Mouse (Mus musculus) C2C12 (cell line): ENCODE data around the gene Adcy7. TPM values are rescaled to one million over a fixed set of nuclear protein-coding genes. Genes with fewer than 3 reads are reported as not detected.
A peak's percentile ranks its signal among the peaks of the same experiment; 100 is the strongest.

Experiments
- H3K27me3 ChIP-seq: one replicate; pipeline ENCODE4 v1.6.1; 2011; ENCODE audit not compliant: control insufficient read depth, insufficient read depth, insufficient read length
- H3K36me3 ChIP-seq: one replicate; pipeline ENCODE4 v1.6.1; 2011; ENCODE audit not compliant: control insufficient read depth, insufficient read depth
- H3K4me3 ChIP-seq: one replicate; pipeline ENCODE4 v1.5.1; 2011; ENCODE audit warnings: mild to moderate bottlenecking, control low read depth; ENCODE audit not compliant: poor library complexity, insufficient read depth, severe bottlenecking
- H3K79me2 ChIP-seq: one replicate; pipeline ENCODE4 v1.6.1; 2011; ENCODE audit not compliant: control insufficient read depth, insufficient read depth
- H3K79me3 ChIP-seq: one replicate; pipeline ENCODE4 v1.6.1; 2011; ENCODE audit warnings: low read depth, control low read depth
- H3ac ChIP-seq: one replicate; pipeline ENCODE3; 2011; ENCODE audit warnings: low read depth; ENCODE audit not compliant: control insufficient read depth, insufficient read length
- CEBPB ChIP-seq: IDR thresholded peaks from one replicate; pipeline ENCODE4 v1.6.1; 2011; ENCODE audit warnings: low read depth, mild to moderate bottlenecking, control low read depth, moderate library complexity
- CTCF ChIP-seq: IDR thresholded peaks from one replicate; pipeline ENCODE4 v1.5.1; 2011; ENCODE audit not compliant: control insufficient read depth, insufficient read depth, insufficient read length
- FOSL1 ChIP-seq: IDR thresholded peaks from one replicate; pipeline ENCODE4 v1.8.0; 2011; ENCODE audit warnings: mild to moderate bottlenecking, low read length; ENCODE audit not compliant: poor library complexity, insufficient read depth, severe bottlenecking
- MAX ChIP-seq: IDR thresholded peaks from one replicate; pipeline ENCODE4 v1.6.1; 2011; ENCODE audit warnings: mild to moderate bottlenecking, control low read depth
- MYOD1 ChIP-seq: IDR thresholded peaks from one replicate; pipeline ENCODE4 v1.6.1; 2011; ENCODE audit warnings: low read depth; ENCODE audit not compliant: control insufficient read depth, insufficient read length
- MYOG ChIP-seq: IDR thresholded peaks from one replicate; pipeline ENCODE4 v1.6.1; 2011; ENCODE audit not compliant: control insufficient read depth, insufficient read length; ENCODE audit errors: extremely low read depth
- USF1 ChIP-seq: IDR thresholded peaks from one replicate; pipeline ENCODE4 v1.6.1; 2011; ENCODE audit warnings: low read depth, mild to moderate bottlenecking, control low read depth, moderate library complexity
- polyA plus RNA-seq: library from polyadenylated mRNA; unstranded; fragments of >200 nt; fragmentation: generic; extraction: Trizol; gene quantifications from one replicate; pipeline ENCODE4 v1.2.1, GENCODE M21; 2012; ENCODE audit warnings: missing spikeins

Gene Adcy7
- polyA plus RNA-seq, 1 experiment = 66.9 TPM

DNA sequence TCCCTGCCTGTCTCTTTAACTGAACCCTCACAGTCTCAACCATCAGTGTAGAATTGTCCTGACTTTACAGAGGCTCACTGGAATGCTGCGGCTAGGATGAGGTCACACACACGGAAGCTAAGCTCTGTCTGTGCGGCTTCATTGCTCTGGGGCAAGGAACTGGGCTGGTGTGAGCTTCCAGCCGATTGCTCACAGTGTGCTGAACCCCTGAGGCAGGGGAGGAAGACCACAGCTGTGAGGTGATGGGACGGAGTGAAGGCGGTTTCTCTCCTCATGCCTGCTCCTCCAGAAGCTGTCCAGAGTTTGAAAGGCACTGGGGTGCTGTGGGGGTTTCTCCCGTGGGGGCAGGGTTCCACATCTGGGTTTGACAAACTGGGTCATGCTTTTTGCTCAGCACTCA is 12.5 kb downstream of the Adcy7 start:
- Histone ChIP-seq H3ac (peak overlapping the region; percentile 51), H3K79me2 (peaks cover 68% of the 10 kb centered on the region), H3K4me3 (no peak overlapping the region), H3K79me3 (peaks cover 38% of the 10 kb centered on the region), H3K27me3 (no peaks in the 10 kb centered on the region), H3K36me3 (peaks cover 12% of the 10 kb centered on the region)
- TF ChIP-seq MAX = no peak
- TF ChIP-seq USF1 = no peak
- TF ChIP-seq MYOD1 = peak; percentile 62

- H3K79me3 ChIP-seq = peaks cover 47% of the 10 kb centered on the region
- no peaks in the 10 kb centered on the region for H3K27me3 ChIP-seq
- peaks cover 21% of the 10 kb centered on the region for H3K36me3 ChIP-seq
- H3ac ChIP-seq = peak overlapping the region; percentile 51
- TF ChIP-seq MYOD1 (peak; percentile 57), CEBPB (no peak), CTCF (peak; percentile 39), USF1 (no peak)
- H3K79me2 ChIP-seq = peaks cover 77% of the 10 kb centered on the region
- no peak overlapping the region for H3K4me3 ChIP-seq
These were observed 13.5 kb downstream of the Adcy7 start for GRCm38 (mm10) chr8:88285469-88286356.

DNA sequence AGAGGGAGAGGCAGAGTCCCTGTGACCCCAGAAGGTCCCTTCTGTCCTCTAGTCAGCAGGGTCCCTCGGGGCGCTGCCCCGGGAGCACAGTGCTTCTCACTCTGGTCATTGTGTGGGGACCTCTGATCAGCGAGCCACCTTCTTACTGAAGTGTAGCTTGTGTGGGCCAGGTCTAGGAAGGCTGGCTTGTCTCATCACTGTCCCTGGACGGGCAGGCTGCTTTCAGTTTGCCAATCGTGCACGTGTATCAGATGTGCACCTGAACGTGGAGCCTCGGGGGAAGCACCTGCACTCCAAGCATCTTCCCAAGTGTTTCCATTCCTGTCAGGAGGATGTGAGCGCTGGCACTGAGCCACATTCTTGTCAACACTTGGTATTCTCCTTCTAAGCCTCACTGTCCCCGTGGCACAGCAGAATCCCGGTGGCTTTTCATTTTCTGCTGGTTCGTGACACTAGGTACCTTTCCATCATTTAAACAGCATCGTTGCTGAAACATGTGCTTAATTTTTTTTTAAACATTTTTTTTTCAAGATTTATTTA is 14.3 kb downstream of the Adcy7 start:
- TF ChIP-seq MYOG (no peak), FOSL1 (no peak), CEBPB (no peak), CTCF (no peak), MYOD1 (no peak), MAX (no peak), USF1 (no peak)
- H3ac ChIP-seq = peak overlapping the region; percentile 16
- peaks cover 81% of the 10 kb centered on the region for H3K79me2 ChIP-seq
- no peaks in the 10 kb centered on the region for H3K27me3 ChIP-seq
- peaks cover 27% of the 10 kb centered on the region for H3K36me3 ChIP-seq
- peaks cover 54% of the 10 kb centered on the region for H3K79me3 ChIP-seq
- H3K4me3 ChIP-seq = no peak overlapping the region

DNA sequence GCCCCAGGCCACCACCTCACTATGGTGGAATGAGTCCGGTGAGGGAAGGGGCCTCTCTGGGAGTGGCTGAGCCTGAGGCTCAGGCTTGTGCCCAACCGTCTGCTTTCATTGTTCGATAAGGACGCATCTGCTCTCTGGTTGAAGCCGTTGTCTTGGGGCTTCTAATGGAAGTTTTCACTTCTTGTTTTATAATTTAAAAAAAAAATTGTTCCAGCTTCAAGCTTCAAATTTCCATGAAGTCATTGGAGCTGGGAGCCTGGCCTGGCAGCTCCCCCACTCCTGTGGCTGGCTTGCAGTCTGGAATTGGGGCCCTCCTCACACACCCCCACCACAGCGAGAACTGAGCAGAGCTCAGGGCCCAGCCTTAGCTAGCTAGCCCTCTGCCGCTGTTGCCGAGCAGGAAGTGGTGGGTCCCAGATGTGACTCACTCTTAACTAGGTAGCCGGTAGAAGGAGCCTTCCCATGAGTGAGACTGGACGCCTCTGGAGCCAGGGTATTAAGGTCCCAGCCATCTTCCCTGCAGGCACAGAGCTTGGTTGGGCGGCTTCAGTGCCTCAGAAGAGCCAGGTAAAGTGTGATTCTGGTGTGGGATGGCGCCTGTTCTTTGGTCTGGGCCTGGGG is 16.5 kb downstream of the Adcy7 start:
- H3K79me3 ChIP-seq = peaks cover 71% of the 10 kb centered on the region
- peak overlapping the region; percentile 14 for H3K4me3 ChIP-seq
- peaks cover 97% of the 10 kb centered on the region for H3K79me2 ChIP-seq
- peaks cover 34% of the 10 kb centered on the region for H3K36me3 ChIP-seq
- no peak for TF ChIP-seq MYOD1
- TF ChIP-seq USF1 = no peak
- TF ChIP-seq MAX = no peak
- peak; percentile 6 for TF ChIP-seq FOSL1
- no peak for TF ChIP-seq MYOG
- peak overlapping the region; percentile 75 for H3ac ChIP-seq
- H3K27me3 ChIP-seq = no peaks in the 10 kb centered on the region

DNA sequence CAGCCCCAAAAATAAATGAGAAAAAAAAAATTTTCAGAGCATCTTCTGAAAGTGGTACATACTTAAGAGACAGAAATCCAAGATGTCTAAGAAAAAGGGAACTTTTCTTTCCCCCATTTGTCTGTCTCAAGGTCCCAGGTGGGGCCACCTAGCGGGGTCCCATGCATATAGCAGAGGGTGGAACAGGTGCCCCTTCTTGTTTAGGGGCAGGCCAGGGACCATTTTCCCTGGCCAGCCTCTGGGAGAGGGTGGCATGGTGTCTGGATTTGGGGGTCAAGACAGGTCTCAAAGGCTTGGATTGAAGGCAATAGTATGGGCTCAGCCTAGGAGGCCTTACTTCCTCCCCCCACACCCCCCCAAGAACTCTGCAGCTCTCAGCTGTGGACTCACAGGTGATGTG is 17.7 kb downstream of the Adcy7 start:
- H3K36me3 ChIP-seq = peaks cover 38% of the 10 kb centered on the region
- TF ChIP-seq MYOD1 = no peak
- TF ChIP-seq CEBPB = no peak
- no peak for TF ChIP-seq USF1
- TF ChIP-seq CTCF = no peak
- no peak for TF ChIP-seq MAX
- TF ChIP-seq FOSL1 = no peak
- no peak for TF ChIP-seq MYOG
- H3K27me3 ChIP-seq = no peaks in the 10 kb centered on the region

More for the DNA sequence above, 17.7 kb downstream of the Adcy7 start:
- H3K79me3 ChIP-seq = peaks cover 81% of the 10 kb centered on the region
- peaks cover 100% of the 10 kb centered on the region for H3K79me2 ChIP-seq
- no peak overlapping the region for H3ac ChIP-seq
- no peak overlapping the region for H3K4me3 ChIP-seq
